24 mouse cellular contexts compared by ENCODE assay signal in the genomic region with DNA sequence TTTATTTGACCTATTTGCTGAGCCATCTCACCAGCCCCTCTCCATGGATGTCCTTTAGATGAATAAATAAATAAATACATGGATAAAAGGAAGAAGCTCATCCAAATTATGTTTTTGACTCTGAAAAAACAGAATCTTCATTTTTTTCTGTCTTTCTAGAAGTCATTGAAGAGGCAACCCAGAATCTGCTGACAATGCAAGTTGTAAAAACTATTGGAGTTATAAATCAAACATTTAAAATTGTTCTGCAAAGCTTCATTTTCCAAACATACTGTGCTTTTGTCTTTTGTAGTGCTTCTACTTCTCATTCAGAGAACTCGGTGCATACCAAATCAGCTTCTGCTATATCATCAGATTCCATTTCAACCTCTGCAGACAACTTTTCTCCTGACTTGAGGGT. TPM values are rescaled to one million over a fixed set of nuclear protein-coding genes. Genes with fewer than 3 reads are reported as not detected.
DNase-seq lines count a peak whose midpoint lies in the region; ATAC-seq and TF ChIP-seq lines count a peak whose summit lies in the region.
"Had no signal": no experiment of that assay in that cellular context is flagged by ENCODE, and none has a peak within 500 bp of the region (broad histone marks: within the 10 kb centered on the region; RNA-seq: fewer than 3 reads in every experiment).

No protein-coding gene starts in this region.

- H3K9me3 ChIP-seq in CH12.LX (replicated peaks; ENCODE audit: low read length) (no peaks in the 10 kb centered on the region), ES-E14 (ENCODE audit: control insufficient read depth, insufficient read depth, low read depth, low read length) (no peaks in the 10 kb centered on the region), MEL (replicated peaks; ENCODE audit: insufficient read depth, low read length) (no peaks in the 10 kb centered on the region; the same call in 1 of the 2 replicates)
- no peaks in the 10 kb centered on the region for H3K9me3 ChIP-seq in neural tube, embryonic 15.5 days (replicated peaks)
- H3K9me3 ChIP-seq in forebrain, postnatal 0 days (ENCODE audit: low read length) = no peaks in the 10 kb centered on the region
- H3K9me3 ChIP-seq: G1E had no signal

- no peak for TF ChIP-seq RAD21 in CH12.LX (IDR thresholded peaks at IDR 0.05; ENCODE audit: low read depth, low read length)
- no peak for TF ChIP-seq RAD21 in MEL (IDR thresholded peaks at IDR 0.05; ENCODE audit: low read depth, low read length)

- TF ChIP-seq CTCF in CH12.LX (conservative IDR thresholded peaks at IDR 0.05 in 1 of 2, IDR thresholded peaks at IDR 0.05 in 1 of 2; ENCODE audit: low read depth in 2 of 2, low read length in 2 of 2) = no peak
- no peak for TF ChIP-seq CTCF in MEL (IDR thresholded peaks at IDR 0.05 in 2 of 3, conservative IDR thresholded peaks at IDR 0.05 in 1 of 3; ENCODE audit: control insufficient read depth in 1 of 3, insufficient read depth in 1 of 3, low read depth in 2 of 3, low read length in 3 of 3, poor library complexity in 1 of 3, severe bottlenecking in 1 of 3)
- TF ChIP-seq CTCF in forebrain, postnatal 0 days (IDR thresholded peaks at IDR 0.05; ENCODE audit: low read depth) = no peak

- in situ Hi-C loops in CH12.LX (cut with MboI; ENCODE audit: low pct_ligation_motif_present, low pct_unique_long_range_greater_than_20kb, low sequenced_read_pairs) (no loop called here), ES-E14 (cut with MboI; ENCODE audit: low sequenced_read_pairs in 2 of 2, unreplicated experiment in 2 of 2) (no loop called here)

- ATAC-seq in neural tube, embryonic 15.5 days (ENCODE audit: low FRiP score) = no peak
- ATAC-seq in forebrain, postnatal 0 days = no peak
- ATAC-seq: activated CD4-positive, CD25-positive, alpha-beta regulatory T cell, adult 4 months; CD4-positive, CD25-positive, alpha-beta regulatory T cell, adult 4 months; Patski had no signal

- TF ChIP-seq EP300 in CH12.LX (IDR thresholded peaks at IDR 0.05; ENCODE audit: low read length) = no peak
- TF ChIP-seq EP300 in MEL (IDR thresholded peaks at IDR 0.05; ENCODE audit: low read depth in 1 of 2, low read length in 2 of 2) = no peak

- 93% methylated on average over 1 of the region's 1 CpGs for WGBS in neural tube, embryonic 15.5 days
- WGBS in forebrain, postnatal 0 days = 95% methylated on average over 1 of the region's 1 CpGs

- H3K4me2 ChIP-seq in CH12.LX (ENCODE audit: insufficient read depth, low read depth, poor library complexity, severe bottlenecking) = no peak overlapping the region
- H3K4me2 ChIP-seq in neural tube, embryonic 15.5 days = no peak overlapping the region
- no peak overlapping the region for H3K4me2 ChIP-seq in forebrain, postnatal 0 days (ENCODE audit: low read depth)

- peak; percentile 4 for DNase-seq in heart, adult 11 months
- no peak for DNase-seq in heart, postnatal 25 days (ENCODE audit: low spot score)
- DNase-seq in CH12.LX (ENCODE audit: extremely low read depth) (no peak), ES-E14 (ENCODE audit: low read depth, low spot score) (no peak), MEL (ENCODE audit: low read depth, low spot score) (no peak)
- DNase-seq in forebrain, postnatal 0 days = no peak
- no peak for DNase-seq in adrenal gland, postnatal 14 days
- DNase-seq: adrenal gland, adult 2 months; adrenal gland, adult 8-10 months; adrenal gland, postnatal 10 days; adrenal gland, postnatal 25 days; adrenal gland, postnatal 36 days; B cell, adult 2 months; cerebellum, adult 11 months; cerebellum, adult 11-12 months; cerebellum, adult 18-20 months; cerebellum, adult 2 months; cerebellum, adult 8-10 months; cerebellum, adult 9-10 months had no signal

- H3K4me1 ChIP-seq in CH12.LX (ENCODE audit: control insufficient read depth in 1 of 2, insufficient read depth in 2 of 2) (no peaks in the 10 kb centered on the region), ES-E14 (ENCODE audit: control insufficient read depth in 2 of 2, insufficient read depth in 2 of 2, low read length in 2 of 2, poor library complexity in 1 of 2) (no peaks in the 10 kb centered on the region), MEL (ENCODE audit: control insufficient read depth in 1 of 2, insufficient read depth in 2 of 2, low read length in 2 of 2) (peaks cover 3 to 8% of the 10 kb centered on the region in 2 experiments)
- H3K4me1 ChIP-seq in neural tube, embryonic 15.5 days = no peaks in the 10 kb centered on the region
- no peaks in the 10 kb centered on the region for H3K4me1 ChIP-seq in forebrain, postnatal 0 days (ENCODE audit: insufficient read depth)

- intact Hi-C loops in heart, postnatal 25 days (cut with DNase I) = no loop called here

- H3K27ac ChIP-seq in CH12.LX (ENCODE audit: insufficient read depth, low read depth) (no peak overlapping the region), ES-E14 (ENCODE audit: insufficient read depth, low read depth, low read length, poor library complexity, severe bottlenecking) (no peak overlapping the region), MEL (ENCODE audit: control insufficient read depth, low read depth, low read length) (no peak overlapping the region)
- no peak overlapping the region for H3K27ac ChIP-seq in neural tube, embryonic 15.5 days (replicated peaks)
- H3K27ac ChIP-seq in forebrain, postnatal 0 days (ENCODE audit: low read depth, low read length) = no peak overlapping the region

- H3K27me3 ChIP-seq in CH12.LX (replicated peaks) (no peaks in the 10 kb centered on the region), MEL (ENCODE audit: control insufficient read depth in 1 of 2, insufficient read depth in 2 of 2, low read length in 2 of 2) (no peaks in the 10 kb centered on the region)
- H3K27me3 ChIP-seq in neural tube, embryonic 15.5 days (replicated peaks) = no peaks in the 10 kb centered on the region
- no peaks in the 10 kb centered on the region for H3K27me3 ChIP-seq in forebrain, postnatal 0 days (ENCODE audit: insufficient read depth, low read length)
- H3K27me3 ChIP-seq: Patski had no signal

- no peak for TF ChIP-seq POLR2A in CH12.LX (IDR thresholded peaks at IDR 0.05; ENCODE audit: low read depth, low read length)
- TF ChIP-seq POLR2A in MEL (IDR thresholded peaks at IDR 0.05; ENCODE audit: control insufficient read depth in 1 of 2, insufficient read depth in 1 of 2, low read depth in 1 of 2, low read length in 2 of 2, poor library complexity in 1 of 2) = no peak

- H3K79me2 ChIP-seq in CH12.LX (replicated peaks; ENCODE audit: control insufficient read depth, extremely low read depth, insufficient read depth, poor library complexity, severe bottlenecking) (no peaks in the 10 kb centered on the region), MEL (ENCODE audit: control insufficient read depth, insufficient read depth, low read length, poor library complexity) (peaks cover 2% of the 10 kb centered on the region; the same call in 1 of the 2 replicates)

- H3K4me3 ChIP-seq in CH12.LX (replicated peaks in 1 of 3; ENCODE audit: low read depth in 2 of 3, low read length in 2 of 3, poor library complexity in 1 of 3) = no peak overlapping the region
- H3K4me3 ChIP-seq in ES-E14 (ENCODE audit: insufficient read depth in 1 of 2, low read depth in 1 of 2, low read length in 2 of 2, poor library complexity in 1 of 2, severe bottlenecking in 1 of 2) = no peak overlapping the region
- H3K4me3 ChIP-seq in MEL (ENCODE audit: control insufficient read depth in 1 of 2, insufficient read depth in 1 of 2, low read depth in 2 of 2, low read length in 2 of 2) = no peak overlapping the region
- H3K4me3 ChIP-seq in neural tube, embryonic 15.5 days (replicated peaks) = no peak overlapping the region
- no peak overlapping the region for H3K4me3 ChIP-seq in forebrain, postnatal 0 days (ENCODE audit: low read depth, low read length)

- dilution Hi-C loops in CH12.LX (cut with MboI; ENCODE audit: extremely low pct_ligation_motif_present, extremely low pct_unique_long_range_greater_than_20kb, low sequenced_read_pairs) = no loop called here

- H3K36me3 ChIP-seq in CH12.LX (replicated peaks in 1 of 2; ENCODE audit: control insufficient read depth in 1 of 2, insufficient read depth in 1 of 2, low read length in 1 of 2) (peaks cover 11 to 57% of the 10 kb centered on the region in 2 experiments), ES-E14 (ENCODE audit: control insufficient read depth, insufficient read depth, low read length, poor library complexity, severe bottlenecking) (no peaks in the 10 kb centered on the region), MEL (ENCODE audit: control insufficient read depth in 1 of 2, insufficient read depth in 2 of 2, low read length in 2 of 2) (peaks cover 14 to 30% of the 10 kb centered on the region in 2 experiments)
- peaks cover 21% of the 10 kb centered on the region; the same call in 1 of the 2 replicates for H3K36me3 ChIP-seq in neural tube, embryonic 15.5 days
- H3K36me3 ChIP-seq in forebrain, postnatal 0 days (ENCODE audit: insufficient read depth) = peaks cover 13% of the 10 kb centered on the region; the same call in 1 of the 2 replicates

- H3K9ac ChIP-seq in CH12.LX (ENCODE audit: insufficient read depth, low read depth) (no peak overlapping the region), ES-E14 (ENCODE audit: insufficient read depth, low read depth, low read length, poor library complexity, severe bottlenecking) (no peak overlapping the region), MEL (ENCODE audit: control insufficient read depth, low read depth, low read length, poor library complexity, severe bottlenecking) (no peak overlapping the region)
- H3K9ac ChIP-seq in neural tube, embryonic 15.5 days (replicated peaks) = no peak overlapping the region
- no peak overlapping the region for H3K9ac ChIP-seq in forebrain, postnatal 0 days

RNA-seq across cellular contexts. Expression of a gene that starts 33.8 kb away (rescaled TPM):
- total RNA-seq in heart, postnatal 25 days (2021) = 10 to 100 TPM; 23.3 to 25.3 TPM
- total RNA-seq in CH12.LX (2012; rRNA removed) = 19.7 and 25.7 TPM in 2 replicates
- total RNA-seq in CH12.LX (2014; rRNA removed) = 42.6 and 51.0 TPM in 2 replicates
- 34.7 and 35.0 TPM in 2 replicates for polyA plus RNA-seq in CH12.LX (2012; ENCODE audit: insufficient read length, low read depth)
- 36.8 and 45.3 TPM in 2 replicates for total RNA-seq in ES-E14 (2012; rRNA removed)
- 75.2 and 80.5 TPM in 2 replicates for total RNA-seq in MEL (2012; rRNA removed)
- polyA plus RNA-seq in MEL (2012; ENCODE audit: insufficient read depth in 1 of 2, insufficient read length in 2 of 2, low read depth in 1 of 2, low replicate concordance in 2 of 2, missing spikeins in 1 of 2) = 10 to 100 TPM; 47.1 to 95.8 TPM
- 49.8 and 53.2 TPM in 2 replicates for polyA plus RNA-seq in neural tube, embryonic 15.5 days (2015; fragmentation: Nextera tagmentation; extraction: Ambion mirVana)
- 44.2 and 50.3 TPM in 2 replicates for total RNA-seq in forebrain, postnatal 0 days (2014; rRNA removed)
- polyA plus RNA-seq in forebrain, postnatal 0 days (2015; fragmentation: Nextera tagmentation; extraction: Ambion mirVana) = 44.2 and 53.5 TPM in 2 replicates
- total RNA-seq in adrenal gland, postnatal 14 days (2021) = 65.8 and 74.0 TPM in 2 replicates

RNA-seq across cellular contexts. Expression of a gene that starts 44.9 kb away (rescaled TPM):
- 10 to 100 TPM; 10.4 to 11.2 TPM for total RNA-seq in heart, postnatal 25 days (2021)
- total RNA-seq in CH12.LX (2012; rRNA removed) (26.5 and 27.7 TPM in 2 replicates), CH12.LX (2014; rRNA removed) (50.6 and 55.9 TPM in 2 replicates), ES-E14 (2012; rRNA removed) (43.3 and 49.9 TPM in 2 replicates), MEL (2012; rRNA removed) (89.3 and 98.7 TPM in 2 replicates)
- polyA plus RNA-seq in CH12.LX (2012; ENCODE audit: insufficient read length, low read depth) (49.4 and 50.1 TPM in 2 replicates), MEL (2012; ENCODE audit: insufficient read depth in 1 of 2, insufficient read length in 2 of 2, low read depth in 1 of 2, low replicate concordance in 2 of 2, missing spikeins in 1 of 2) (100 to 1,000 TPM; 119 to 142 TPM)
- 33.5 and 44.1 TPM in 2 replicates for polyA plus RNA-seq in neural tube, embryonic 15.5 days (2015; fragmentation: Nextera tagmentation; extraction: Ambion mirVana)
- 31.9 and 33.2 TPM in 2 replicates for total RNA-seq in forebrain, postnatal 0 days (2014; rRNA removed)
- 39.9 and 40.8 TPM in 2 replicates for polyA plus RNA-seq in forebrain, postnatal 0 days (2015; fragmentation: Nextera tagmentation; extraction: Ambion mirVana)
- 19.5 and 20.8 TPM in 2 replicates for total RNA-seq in adrenal gland, postnatal 14 days (2021)

RNA-seq across cellular contexts. Expression of a gene that starts 45.5 kb away (rescaled TPM):
- total RNA-seq in heart, postnatal 25 days (2021) = 1 to 10 TPM; 8.6 to 9.8 TPM
- 12.4 and 12.6 TPM in 2 replicates for total RNA-seq in CH12.LX (2012; rRNA removed)
- total RNA-seq in CH12.LX (2014; rRNA removed) = 36.2 and 43.2 TPM in 2 replicates
- polyA plus RNA-seq in CH12.LX (2012; ENCODE audit: insufficient read length, low read depth) = 25.3 and 31.7 TPM in 2 replicates
- 21.7 and 25.2 TPM in 2 replicates for total RNA-seq in ES-E14 (2012; rRNA removed)
- total RNA-seq in MEL (2012; rRNA removed) = 27.9 and 32.3 TPM in 2 replicates
- polyA plus RNA-seq in MEL (2012; ENCODE audit: insufficient read depth in 1 of 2, insufficient read length in 2 of 2, low read depth in 1 of 2, low replicate concordance in 2 of 2, missing spikeins in 1 of 2) = 10 to 100 TPM; 39.2 to 43.8 TPM
- 15.5 and 17.3 TPM in 2 replicates for polyA plus RNA-seq in neural tube, embryonic 15.5 days (2015; fragmentation: Nextera tagmentation; extraction: Ambion mirVana)
- 34.8 and 43.1 TPM in 2 replicates for total RNA-seq in forebrain, postnatal 0 days (2014; rRNA removed)
- 12.3 and 13.3 TPM in 2 replicates for polyA plus RNA-seq in forebrain, postnatal 0 days (2015; fragmentation: Nextera tagmentation; extraction: Ambion mirVana)
- 22.4 and 27.2 TPM in 2 replicates for total RNA-seq in adrenal gland, postnatal 14 days (2021)
